Mouse (Mus musculus): ENCODE measurements around the gene Spata21.

- TF ChIP-seq POLR2A (IDR thresholded peaks at IDR 0.05; ENCODE audit: low read depth, low read length) (no peak), CTCF (IDR thresholded peaks at IDR 0.05; ENCODE audit: borderline replicate concordance, insufficient read depth, low read length) (no peak)
Measured at GRCm38 (mm10) chr4:141133227-141133626, 45.1 kb downstream of the Spata21 start.

Data from embryonic fibroblast, embryonic 13.5 days (primary cell).